Mouse (Mus musculus) heart, adult 2 months (tissue): ENCODE data around the gene Aym1.

Experiments
- CTCF ChIP-seq: fragments of 200-600 bp; IDR thresholded peaks from 2 replicates; pipeline ENCODE4 v1.8.1; 2022; ENCODE audit warnings: antibody characterized with exemption, mild to moderate bottlenecking, moderate library complexity
- EP300 ChIP-seq: fragments of 200-500 bp; IDR thresholded peaks from 2 replicates; pipeline ENCODE4 v1.6.1; 2011; ENCODE audit warnings: low read depth, low read length, control low read depth; ENCODE audit not compliant: insufficient read depth

DNA sequence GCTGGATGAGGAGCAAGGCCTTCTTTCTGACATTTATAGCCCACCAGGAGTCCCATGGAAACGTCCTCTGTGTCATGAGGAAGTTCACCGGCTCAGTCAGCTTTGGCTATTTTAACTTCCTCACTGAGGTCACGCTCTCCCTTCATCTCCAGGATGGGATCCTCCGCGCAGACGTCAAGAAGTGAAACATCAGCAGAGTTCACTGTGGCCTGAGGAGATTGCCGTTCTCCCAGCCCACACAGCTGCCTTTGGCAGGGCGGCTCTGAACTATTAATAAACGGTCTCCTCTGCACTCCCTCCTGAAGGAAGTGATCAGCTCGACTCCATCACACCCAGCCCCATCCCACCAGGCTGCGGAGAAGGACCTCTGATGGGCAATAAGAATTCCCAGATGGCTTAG is 45.6 kb downstream of the Aym1 start:
- TF ChIP-seq EP300 (no peak), CTCF (no peak)
